Mouse (Mus musculus) bone marrow, adult 2 months (tissue): Measurements from ENCODE around the gene Car2. TPM values are rescaled to one million over a fixed set of nuclear protein-coding genes. Genes with fewer than 3 reads are reported as not detected.

Source experiments
- H3K27ac ChIP-seq: fragments of 200-500 bp; 2 replicates; pipeline ENCODE4 v1.5.1; 2012; ENCODE audit warnings: low read depth, mild to moderate bottlenecking, control low read depth, inconsistent platforms, low read length; ENCODE audit not compliant: control insufficient read depth, poor library complexity, insufficient read depth
- H3K4me1 ChIP-seq: fragments of 200-500 bp; 2 replicates; pipeline ENCODE4 v1.6.1; 2011; ENCODE audit warnings: low read length; ENCODE audit not compliant: control insufficient read depth, insufficient read depth
- H3K4me3 ChIP-seq: fragments of 200-500 bp; replicated peaks from 2 replicates; pipeline ENCODE3; 2011; ENCODE audit warnings: mild to moderate bottlenecking, low read depth, low read length, control low read depth; ENCODE audit not compliant: control insufficient read depth
- CTCF ChIP-seq: fragments of 200-500 bp; IDR thresholded peaks from 2 replicates; pipeline ENCODE4 v1.5.1; 2011; ENCODE audit warnings: low read length, control low read depth; ENCODE audit not compliant: control insufficient read depth, insufficient read depth
- POLR2A ChIP-seq: fragments of 200-500 bp; IDR thresholded peaks from 2 replicates; pipeline ENCODE4 v1.6.1; 2011; ENCODE audit warnings: low read depth, mild to moderate bottlenecking, control low read depth, low read length, borderline replicate concordance; ENCODE audit not compliant: control insufficient read depth
- WGBS: fragments of 180-500 bp; shearing (Covaris S2); methylation state at CpG from one replicate; pipeline ENCODE4 v1.1.7; 2018; 5-methylcytosine and 5-hydroxymethylcytosine counted together
- polyA plus RNA-seq: library from polyadenylated mRNA; stranded (reverse); fragments of >200 nt; gene quantifications from 2 replicates; pipeline ENCODE4 v1.2.4, GENCODE M21; 2011; ENCODE audit warnings: low replicate concordance; ENCODE audit not compliant: missing spikeins, insufficient read depth, insufficient read length

The Car2 gene
- polyA plus RNA-seq, 1 experiment: 455 TPM

- 71% methylated on average over 1 of the region's 1 CpGs for WGBS
- TF ChIP-seq CTCF (no peak), POLR2A (no peak)
- Histone ChIP-seq H3K27ac (no peak overlapping the region), H3K4me1 (no peaks in the 10 kb centered on the region), H3K4me3 (no peak overlapping the region)
Measured at GRCm38 (mm10) chr3:14861165-14861564, 24.9 kb upstream of the Car2 start.

- 74% methylated on average over 4 of the region's 4 CpGs for WGBS
- no peak overlapping the region for H3K4me3 ChIP-seq
Measured at GRCm38 (mm10) chr3:14861787-14862186, 24.3 kb upstream of the Car2 start.

GRCm38 (mm10) chr3:14862654-14863021, 23.4 kb upstream of the Car2 start:
- TF ChIP-seq CTCF (no peak), POLR2A (no peak)
- Histone ChIP-seq H3K4me1 (no peaks in the 10 kb centered on the region), H3K4me3 (no peak overlapping the region), H3K27ac (no peak overlapping the region)
- WGBS: 4% methylated on average over 9 of the region's 9 CpGs

More at GRCm38 (mm10) chr3:14861787-14862186, 24.3 kb upstream of the Car2 start:
- H3K27ac ChIP-seq: no peak overlapping the region
- no peak for TF ChIP-seq CTCF
- no peak for TF ChIP-seq POLR2A
- no peaks in the 10 kb centered on the region for H3K4me1 ChIP-seq

- no peaks in the 10 kb centered on the region for H3K4me1 ChIP-seq
- no peak within 1 kb of the TSS for H3K4me3 ChIP-seq
- WGBS: 18% methylated on average over 17 of the region's 18 CpGs
- H3K27ac ChIP-seq: no peak within 1 kb of the TSS
- no peak for TF ChIP-seq CTCF
- no peak for TF ChIP-seq POLR2A
Measured at GRCm38 (mm10) chr3:14863022-14863711, 22.9 kb upstream of the Car2 start, which contains the start of gene Car3. Gene Car3 (plus strand): TSS chr3:14863512.

- TF ChIP-seq CTCF: no peak
- no peak for TF ChIP-seq POLR2A
- Histone ChIP-seq H3K4me1 (no peaks in the 10 kb centered on the region), H3K4me3 (no peak overlapping the region), H3K27ac (no peak overlapping the region)
- 84% methylated on average over 2 of the region's 2 CpGs for WGBS
Measured at GRCm38 (mm10) chr3:14863922-14864321, 22.2 kb upstream of the Car2 start.

GRCm38 (mm10) chr3:14865941-14866340, 20.1 kb upstream of the Car2 start:
- Histone ChIP-seq H3K27ac (no peak overlapping the region), H3K4me1 (peaks cover 3% of the 10 kb centered on the region; the same call in 1 of the 2 replicates), H3K4me3 (no peak overlapping the region)
- WGBS: 45% methylated on average over 2 of the region's 2 CpGs
- TF ChIP-seq POLR2A (no peak), CTCF (no peak)

GRCm38 (mm10) chr3:14869779-14870178, 16.3 kb upstream of the Car2 start:
- TF ChIP-seq CTCF (peak; percentile 85), POLR2A (no peak)
- H3K4me1 ChIP-seq: peaks cover 3% of the 10 kb centered on the region; the same call in 1 of the 2 replicates
- WGBS: 9% methylated on average over 11 of the region's 11 CpGs
- H3K4me3 ChIP-seq: peak overlapping the region; percentile 32
- no peak overlapping the region for H3K27ac ChIP-seq

- no peak overlapping the region for H3K27ac ChIP-seq
- no peak overlapping the region for H3K4me3 ChIP-seq
- H3K4me1 ChIP-seq: peaks cover 3% of the 10 kb centered on the region; the same call in 1 of the 2 replicates
- 26% methylated on average over 1 of the region's 1 CpGs for WGBS
- TF ChIP-seq POLR2A (no peak), CTCF (no peak)
Measured at GRCm38 (mm10) chr3:14870528-14870927, 15.5 kb upstream of the Car2 start.
